Mouse (Mus musculus) gastrocnemius, postnatal 36 days (tissue): ENCODE results near the gene Pls1. TPM values are rescaled to one million over a fixed set of nuclear protein-coding genes. Genes with fewer than 3 reads are reported as not detected.

ENCODE experiments used
- DNase-seq, 2 experiments: peaks; one replicate each; pipeline ENCODE4 v3.0.0; 2022
- intact Hi-C: fragments of 180-260 bp; cut with DNase I; formaldehyde crosslinking; loops from one replicate; pipeline ENCODE4 v1.15.1; 2025
- total RNA-seq, 2 experiments: library from RNA; stranded (reverse); gene quantifications; 2 replicates each; pipeline ENCODE4 v1.2.3; 2021

Gene Pls1
- total RNA-seq, 2 experiments from 2014 or later = not detected

DNA sequence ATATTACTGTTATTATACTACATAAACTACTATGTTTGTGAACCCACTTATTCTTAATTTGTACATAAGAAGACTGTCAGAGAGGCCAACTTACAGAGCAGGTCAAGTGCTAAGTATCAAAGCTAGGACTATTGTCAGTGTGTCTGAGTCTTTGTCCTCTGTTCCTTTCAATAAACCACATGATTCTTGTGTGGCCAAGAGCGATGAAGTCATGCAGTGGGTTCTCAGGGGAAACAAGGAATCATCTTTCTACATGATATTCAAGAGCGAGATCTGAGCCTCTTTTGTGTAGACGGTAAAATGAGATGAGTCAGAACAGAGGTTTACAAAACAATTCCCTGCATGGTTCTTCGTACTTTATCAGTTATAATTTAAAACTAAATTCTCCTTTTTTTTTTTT, 35.5 kb downstream of the Pls1 start:
- DNase-seq = no peak
- intact Hi-C loops = no loop called here

DNA sequence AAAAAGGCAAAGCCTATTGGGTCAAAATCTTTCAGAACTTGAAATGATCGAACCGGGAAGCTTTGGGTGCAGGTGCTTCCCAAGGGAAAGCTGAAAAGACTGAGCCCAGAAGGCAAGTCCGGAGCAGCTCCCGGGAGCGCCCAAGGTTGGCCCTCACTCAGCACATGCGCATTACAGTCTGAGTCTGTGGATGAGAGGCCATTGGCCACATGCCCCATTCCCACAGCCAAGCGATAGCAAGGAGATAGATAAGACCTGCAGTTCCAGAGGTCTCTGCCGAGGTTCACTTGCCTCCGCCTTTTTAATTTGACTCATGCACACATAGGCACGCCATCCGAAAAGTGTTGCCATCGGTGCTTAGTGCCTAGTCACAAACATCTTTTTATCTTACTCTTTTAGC, 39.7 kb downstream of the Pls1 start:
- no peak for DNase-seq
- intact Hi-C loops = no loop called here

DNA sequence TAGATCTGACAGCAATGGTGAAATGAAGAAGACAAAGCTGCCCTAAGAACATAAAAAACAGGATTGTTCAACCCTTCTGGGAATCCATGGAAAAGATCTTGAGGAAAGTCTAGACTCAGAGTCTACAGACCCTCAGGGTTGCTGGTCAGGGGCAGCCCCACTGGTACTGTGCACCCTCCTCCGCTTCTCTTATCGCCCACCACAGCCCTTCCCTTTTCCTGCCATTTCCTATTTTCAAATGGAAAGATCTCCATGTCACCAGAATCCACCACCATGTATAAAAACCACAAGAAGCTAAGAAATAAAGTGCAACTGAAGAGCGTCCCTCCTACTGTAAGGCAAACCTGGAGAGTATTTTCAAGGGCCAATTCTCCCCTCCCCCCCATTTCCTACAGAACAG, 41.3 kb downstream of the Pls1 start:
- intact Hi-C loops = no loop called here
- no peak for DNase-seq

DNA sequence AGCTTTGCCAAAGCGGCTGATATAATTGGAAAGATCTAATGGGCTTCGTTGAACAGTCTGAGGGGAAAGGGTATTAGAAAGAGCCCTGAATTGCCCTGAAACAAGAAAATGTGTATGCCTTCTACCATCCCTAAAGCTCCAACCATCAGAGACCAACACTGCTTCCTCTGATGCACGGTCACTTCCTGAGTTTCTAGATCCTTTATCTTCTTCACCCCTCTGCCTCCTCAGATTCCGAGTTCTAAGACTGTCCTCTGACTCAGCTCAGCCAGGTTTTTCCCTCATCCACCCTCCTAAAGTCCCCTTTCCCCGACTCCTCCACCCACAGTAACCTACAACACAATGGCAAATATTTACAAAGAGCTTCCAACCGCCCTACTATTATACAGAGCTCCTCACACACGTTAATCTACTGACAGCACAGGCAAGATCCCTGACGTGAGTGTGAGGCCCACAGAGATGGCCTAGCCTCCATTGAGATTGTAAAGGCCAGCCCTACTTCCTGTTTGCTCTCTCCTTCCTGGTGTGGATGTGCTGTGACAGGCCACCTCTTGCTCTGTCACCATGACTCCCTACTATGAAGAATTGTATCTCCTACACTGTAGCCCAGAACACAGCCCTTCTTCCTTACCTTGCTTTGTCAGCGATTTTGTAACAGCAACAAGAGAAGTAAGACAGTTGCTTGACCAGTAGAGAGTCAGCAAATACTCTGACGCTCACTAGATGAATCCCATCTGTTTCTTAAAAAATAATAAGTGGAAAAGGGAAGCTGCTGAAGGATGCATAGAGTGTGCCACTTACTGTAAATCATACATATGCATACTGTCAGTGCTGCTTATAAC, 43.3 kb downstream of the Pls1 start:
- DNase-seq = no peak
- intact Hi-C loops = no loop called here

DNA sequence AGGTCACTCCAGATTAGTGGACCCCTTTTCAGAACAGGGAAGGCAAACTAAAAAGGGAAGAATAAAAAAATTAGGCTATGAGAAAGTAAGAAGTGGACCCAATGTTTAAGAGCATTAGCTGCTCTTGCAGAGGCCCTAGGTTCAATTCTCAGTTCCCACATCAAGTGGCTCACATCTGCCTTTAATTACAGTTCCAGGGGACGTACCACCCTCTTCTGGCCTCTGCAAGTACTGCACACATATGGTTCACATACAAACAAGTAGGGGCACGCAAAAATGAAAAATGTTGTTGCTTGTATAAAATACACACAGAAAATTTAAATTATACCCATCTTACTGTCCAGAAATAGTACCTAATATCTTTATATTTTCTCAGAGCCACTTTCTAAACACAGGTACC, 48.8 kb downstream of the Pls1 start:
- intact Hi-C loops = no loop called here
- no peak for DNase-seq

DNA sequence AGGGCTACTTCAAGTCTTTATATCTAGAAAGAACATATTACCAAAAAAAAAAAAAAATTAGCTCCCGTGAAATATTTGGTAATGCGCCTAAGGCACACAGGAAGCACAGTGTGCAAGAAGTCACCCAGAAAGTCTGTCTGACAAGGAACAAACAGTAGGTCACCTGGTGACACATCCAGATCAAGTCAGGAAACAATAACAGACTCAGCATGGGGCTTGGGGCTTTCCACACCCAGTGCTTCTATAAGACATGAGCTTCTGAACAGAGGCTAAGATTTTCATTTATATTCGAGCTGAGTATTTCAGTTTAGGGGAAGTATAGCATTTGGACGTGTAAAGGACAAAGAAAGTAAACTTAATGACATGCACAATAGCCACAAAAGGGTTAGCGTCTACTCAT, 49.3 kb downstream of the Pls1 start:
- intact Hi-C loops = no loop called here

DNA sequence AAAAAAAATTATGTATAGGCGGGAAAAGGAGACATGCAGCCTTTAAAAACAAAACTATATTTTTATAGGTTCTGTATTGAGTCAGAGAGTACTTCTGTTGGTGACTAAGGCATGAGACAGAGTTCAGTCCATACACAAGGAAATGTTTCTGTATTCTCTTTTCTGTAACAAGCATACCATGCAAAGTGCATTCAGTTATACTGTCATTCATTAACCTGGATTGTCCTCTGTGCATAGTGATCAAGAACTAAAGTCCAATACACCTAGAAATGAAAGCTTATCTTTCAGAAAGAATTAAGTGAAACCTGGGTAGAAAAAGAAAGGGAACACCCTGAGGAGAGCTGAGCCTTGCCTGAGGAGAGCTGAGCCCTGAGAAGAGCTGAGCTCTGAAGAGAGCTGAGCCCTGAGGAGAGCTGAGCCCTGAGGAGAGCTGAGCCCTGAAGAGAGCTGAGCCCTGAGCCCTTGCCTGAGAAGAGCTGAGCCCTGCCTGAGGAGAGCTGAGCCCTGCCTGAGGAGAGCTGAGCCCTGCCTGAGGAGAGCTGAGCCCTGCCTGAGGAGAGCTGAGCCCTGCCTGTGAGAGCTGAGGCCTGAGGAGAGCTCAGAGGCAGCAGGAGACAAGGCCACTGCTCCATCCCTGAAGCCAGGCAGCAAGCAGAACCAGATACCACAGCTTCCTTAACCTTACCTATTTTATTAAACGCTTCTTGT, 49.9 kb downstream of the Pls1 start:
- DNase-seq = no peak
- intact Hi-C loops = no loop called here

More for the DNA sequence above, 49.3 kb downstream of the Pls1 start:
- DNase-seq = no peak

DNA sequence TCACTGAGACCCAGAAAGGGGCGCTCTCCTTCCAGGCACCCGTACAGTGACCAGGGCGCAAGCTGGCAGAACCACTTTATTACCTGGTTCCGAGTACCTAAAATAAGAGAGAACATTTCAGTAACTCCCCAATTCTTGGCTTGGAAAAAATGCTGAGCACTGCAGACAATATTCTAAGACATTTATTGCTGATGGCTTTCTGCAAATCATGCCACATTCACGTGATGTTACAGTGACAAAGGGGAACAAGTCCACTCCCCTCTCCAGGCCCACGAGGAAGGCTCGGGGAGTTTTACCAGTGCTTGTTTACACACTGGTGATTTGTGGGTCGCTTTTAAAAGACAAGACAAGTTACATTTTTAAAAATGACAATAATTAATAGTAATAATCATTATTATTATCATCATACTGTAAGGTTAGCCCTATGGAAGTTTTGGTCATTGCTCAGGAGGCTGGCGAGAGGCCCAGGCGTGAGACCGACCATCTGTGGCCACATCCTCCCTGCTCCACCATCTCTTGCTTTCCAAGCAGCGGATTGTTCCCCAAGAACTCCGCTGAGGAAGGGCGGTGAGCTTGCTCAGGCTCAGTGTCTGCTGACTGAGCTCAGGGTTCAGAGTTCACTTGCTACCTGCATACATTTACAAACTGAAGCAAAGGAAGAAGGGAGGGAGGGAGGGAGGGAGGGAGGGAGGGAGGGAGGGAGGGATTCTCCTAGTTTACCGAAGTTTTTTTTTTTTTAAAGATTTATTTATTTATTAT, 50.9 kb downstream of the Pls1 start:
- no peak for DNase-seq
- intact Hi-C loops = no loop called here

DNA sequence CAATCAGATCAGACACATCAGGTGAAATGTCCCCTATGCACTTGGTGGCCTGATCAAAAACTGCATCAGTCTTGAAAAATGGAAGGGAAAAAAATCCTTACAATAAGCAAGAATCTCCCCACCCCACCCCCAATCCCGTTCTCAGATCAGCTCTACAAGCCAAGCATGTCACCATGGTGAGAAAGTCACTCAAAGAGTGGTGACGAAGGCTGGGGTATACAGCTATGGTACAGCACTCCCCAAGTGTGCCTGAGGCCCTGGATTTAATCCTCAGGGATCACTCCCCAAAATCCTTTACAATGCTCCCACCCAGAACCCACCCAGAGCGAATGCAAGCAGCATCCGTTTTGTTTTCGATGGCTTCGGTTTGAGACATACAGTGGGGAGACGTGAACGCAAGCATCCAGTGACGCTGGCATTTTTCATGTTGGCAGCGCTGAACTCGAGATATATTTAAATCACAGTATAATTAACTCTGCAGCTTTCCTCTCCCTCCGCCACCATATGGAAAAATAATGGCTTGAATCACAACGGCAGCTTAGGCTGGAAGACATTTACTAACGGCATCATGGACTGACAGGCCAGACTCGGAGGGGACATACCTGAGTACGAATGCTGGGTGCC, 60.1 kb downstream of the Pls1 start:
- intact Hi-C loops = no loop called here
- DNase-seq = no peak

DNA sequence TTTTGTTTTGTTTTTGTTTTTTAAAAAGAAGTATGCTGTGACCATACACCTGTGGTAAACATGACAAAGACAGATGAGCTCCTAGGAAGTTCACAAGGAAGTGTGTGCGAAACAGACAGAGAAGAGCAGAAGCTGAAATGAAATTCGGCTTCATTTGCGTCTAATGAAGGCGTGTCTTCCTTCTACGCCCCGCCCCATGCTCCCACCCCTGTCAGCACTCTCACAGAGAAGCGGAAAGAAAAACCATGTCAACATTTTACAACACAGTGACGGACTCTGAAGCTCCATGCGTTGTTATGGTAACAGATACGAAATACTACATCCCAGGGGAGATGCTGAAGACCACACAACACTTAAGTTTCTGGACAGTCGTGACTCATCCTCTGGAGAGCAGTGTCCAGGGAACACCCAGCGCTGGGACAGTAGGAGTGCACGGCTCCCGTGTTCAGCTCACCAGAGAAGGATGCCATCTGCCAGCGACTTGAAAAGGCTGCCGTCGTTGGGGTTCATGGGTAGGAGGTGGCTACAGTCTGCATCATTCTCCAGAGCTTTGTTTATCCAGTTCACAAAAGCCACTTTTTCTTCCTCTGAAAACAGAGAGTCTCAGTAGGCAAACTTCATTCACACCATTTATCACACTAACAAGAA, 61.3 kb downstream of the Pls1 start:
- intact Hi-C loops = no loop called here

DNA sequence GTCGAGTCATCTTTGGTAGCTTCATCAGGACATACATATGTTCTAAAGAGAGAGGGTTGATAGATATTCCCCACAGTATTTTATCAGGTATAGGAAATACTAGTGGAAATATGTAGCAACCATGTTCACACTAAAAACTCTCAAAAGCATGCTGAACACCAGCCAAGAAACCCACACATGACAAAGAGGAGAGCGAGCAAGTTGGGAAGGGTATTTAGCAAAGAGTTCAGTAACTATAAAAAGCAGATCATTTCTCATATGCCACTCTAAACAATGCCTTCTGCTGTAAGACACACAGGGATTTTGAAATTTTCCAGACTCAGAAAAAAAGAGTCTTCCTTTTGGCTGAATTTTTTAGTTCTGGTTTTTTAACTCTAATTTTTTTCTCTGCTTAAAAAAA, 73.4 kb downstream of the Pls1 start:
- no peak for DNase-seq
- intact Hi-C loops = no loop called here

More for the DNA sequence above, 61.3 kb downstream of the Pls1 start:
- DNase-seq = no peak

DNA sequence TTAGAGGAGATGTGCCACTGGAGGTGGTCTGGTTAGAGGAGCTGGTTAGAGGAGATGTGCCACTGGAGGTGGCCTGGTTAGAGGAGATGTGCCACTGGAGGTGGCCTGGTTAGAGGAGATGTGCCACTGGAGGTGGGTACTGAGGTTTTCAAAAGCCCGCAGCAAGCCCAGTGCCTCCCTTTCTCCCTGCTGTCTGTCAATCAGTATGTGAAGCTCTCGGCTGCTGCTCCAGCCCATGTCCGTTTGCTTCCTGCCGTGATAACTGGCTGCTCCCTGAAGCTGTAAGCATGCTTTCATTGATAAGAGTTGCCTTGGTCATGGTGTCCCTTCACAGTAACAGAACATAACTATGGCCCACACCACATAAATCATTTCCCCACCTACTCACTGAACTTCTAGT, 81.9 kb downstream of the Pls1 start:
- no peak for DNase-seq
- intact Hi-C loops = no loop called here

DNA sequence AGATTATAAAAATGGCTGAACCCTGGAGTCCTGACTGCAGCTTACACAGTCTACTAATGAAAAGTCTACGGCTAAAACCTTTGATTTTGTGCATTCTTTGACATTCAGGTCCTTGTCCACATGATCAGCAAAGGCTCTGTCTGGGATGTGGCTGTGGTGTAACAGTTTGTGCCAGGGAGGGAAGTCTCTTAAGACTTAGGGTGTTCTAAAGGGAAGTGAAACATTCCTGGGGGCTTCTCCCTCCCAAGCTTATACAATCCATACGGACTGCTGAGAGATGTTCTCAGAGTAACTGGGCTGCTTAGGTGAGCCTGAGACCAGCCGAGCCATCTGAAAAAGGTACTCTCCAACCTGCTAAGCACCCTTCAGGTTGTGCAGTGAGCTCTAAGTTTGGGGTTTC, 82.9 kb downstream of the Pls1 start:
- intact Hi-C loops = no loop called here
- DNase-seq = no peak

DNA sequence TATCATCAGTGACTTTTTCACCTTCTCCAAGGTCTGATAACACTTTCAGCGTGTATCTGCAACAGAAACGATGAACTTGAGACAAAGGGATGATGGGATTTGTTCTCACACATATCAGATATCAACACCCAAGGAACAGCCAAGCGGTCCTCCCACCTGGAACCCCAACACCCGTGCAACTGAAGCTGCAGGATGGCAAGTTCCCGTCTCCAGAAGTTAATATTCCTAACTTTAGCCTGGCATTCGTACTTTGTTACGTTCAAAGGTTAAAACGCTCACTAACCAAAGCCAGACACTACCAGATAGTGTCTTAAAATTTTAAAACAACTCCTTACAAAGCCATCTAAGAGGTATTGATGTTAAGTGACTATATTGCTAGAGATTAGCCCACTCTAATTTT, 83.7 kb downstream of the Pls1 start:
- intact Hi-C loops = no loop called here
- DNase-seq = no peak

DNA sequence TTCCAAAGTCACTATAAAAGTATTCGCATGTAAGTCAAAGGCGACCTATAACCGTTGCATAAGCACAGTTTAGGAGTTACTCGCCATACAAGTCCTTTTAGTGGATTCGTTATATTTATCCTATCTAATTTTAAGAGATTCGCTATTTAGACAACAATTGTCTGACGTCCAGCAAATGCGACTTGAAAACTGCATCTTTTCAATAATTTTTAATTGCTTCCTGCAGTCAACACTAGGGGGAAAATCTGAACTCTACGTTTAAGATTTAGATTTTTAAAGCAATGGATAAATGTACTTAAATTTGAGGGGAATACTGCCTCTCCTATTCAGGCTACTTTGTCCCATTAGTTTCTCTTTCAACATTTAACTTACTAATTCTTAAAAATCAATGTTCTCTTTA, 94.4 kb downstream of the Pls1 start:
- no peak for DNase-seq
- intact Hi-C loops = no loop called here

DNA sequence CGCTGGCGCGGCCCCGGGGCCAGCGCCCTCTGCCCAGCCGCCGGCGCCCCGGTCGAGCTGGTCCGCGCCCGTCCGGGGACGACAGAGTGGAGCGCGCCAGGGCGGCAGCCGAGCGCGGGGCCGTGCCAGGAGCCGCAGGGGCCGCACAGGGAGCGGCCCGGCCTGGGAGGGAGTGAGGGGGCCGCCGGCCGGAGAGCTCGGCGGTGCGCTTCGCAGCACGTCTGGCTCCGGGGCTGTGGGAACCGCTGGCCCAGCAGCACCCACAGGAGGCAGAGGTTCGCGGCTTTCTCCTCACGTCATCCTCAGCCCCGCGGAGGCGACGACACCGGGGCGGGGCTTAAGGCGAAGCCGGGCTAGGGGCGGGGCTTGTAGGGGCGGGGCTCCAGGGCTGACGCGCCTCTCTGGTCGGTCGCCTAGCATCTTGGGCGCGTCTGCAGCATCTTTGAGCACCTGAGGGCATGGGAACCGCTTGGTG, 95.0 kb downstream of the Pls1 start, which contains the start of gene Trpc1:
Gene Trpc1, minus strand, starts transcription at position 339 of the 475 bp plus-strand sequence.
- intact Hi-C loops = no loop called here
- DNase-seq = peak; percentile 52 to 57

DNA sequence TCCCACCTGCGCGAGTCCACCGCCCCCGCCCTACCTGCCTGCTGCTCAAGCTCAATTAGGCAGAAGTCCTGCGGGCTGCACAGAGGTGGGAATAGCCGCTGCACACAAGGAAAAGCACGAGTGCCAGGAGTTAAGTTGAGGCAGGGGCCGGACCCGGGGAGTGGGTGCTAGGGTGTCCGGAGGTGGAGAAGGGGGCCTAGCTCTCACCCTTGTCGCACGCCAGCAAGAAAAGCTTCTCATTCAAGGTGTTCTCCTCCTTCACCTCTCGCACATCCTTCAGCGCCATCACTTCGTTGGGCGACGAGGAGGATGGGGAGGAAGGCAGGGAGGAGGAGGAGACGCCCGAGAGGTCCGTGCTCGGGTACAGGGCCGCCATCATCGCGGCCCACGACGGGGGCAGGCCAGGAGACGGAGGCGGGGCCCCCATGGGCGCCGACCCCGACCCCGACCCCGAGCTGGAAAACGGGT, 95.6 kb downstream of the Pls1 start:
- peak in 1 of 2 experiments; percentile 11 for DNase-seq
- intact Hi-C loops = no loop called here

DNA sequence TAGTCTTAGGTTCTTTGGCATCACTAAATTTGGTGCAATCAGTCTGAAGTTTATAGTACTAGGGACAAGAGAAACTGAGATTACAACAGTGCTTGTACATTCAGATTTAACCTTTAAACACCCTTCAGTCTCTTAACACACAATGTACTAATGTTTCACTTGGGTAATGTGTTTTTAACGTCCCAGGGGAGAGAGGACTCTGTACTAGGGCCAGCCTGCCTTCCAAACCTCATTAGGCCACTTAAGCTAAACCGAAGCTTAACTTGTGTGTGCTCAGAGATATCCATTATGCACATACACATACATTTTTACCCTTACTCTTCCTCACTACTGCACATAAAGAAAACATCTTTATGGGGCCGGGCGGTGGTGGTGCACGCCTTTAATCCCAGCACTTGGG, 97.8 kb downstream of the Pls1 start:
- intact Hi-C loops = no loop called here
- no peak for DNase-seq

DNA sequence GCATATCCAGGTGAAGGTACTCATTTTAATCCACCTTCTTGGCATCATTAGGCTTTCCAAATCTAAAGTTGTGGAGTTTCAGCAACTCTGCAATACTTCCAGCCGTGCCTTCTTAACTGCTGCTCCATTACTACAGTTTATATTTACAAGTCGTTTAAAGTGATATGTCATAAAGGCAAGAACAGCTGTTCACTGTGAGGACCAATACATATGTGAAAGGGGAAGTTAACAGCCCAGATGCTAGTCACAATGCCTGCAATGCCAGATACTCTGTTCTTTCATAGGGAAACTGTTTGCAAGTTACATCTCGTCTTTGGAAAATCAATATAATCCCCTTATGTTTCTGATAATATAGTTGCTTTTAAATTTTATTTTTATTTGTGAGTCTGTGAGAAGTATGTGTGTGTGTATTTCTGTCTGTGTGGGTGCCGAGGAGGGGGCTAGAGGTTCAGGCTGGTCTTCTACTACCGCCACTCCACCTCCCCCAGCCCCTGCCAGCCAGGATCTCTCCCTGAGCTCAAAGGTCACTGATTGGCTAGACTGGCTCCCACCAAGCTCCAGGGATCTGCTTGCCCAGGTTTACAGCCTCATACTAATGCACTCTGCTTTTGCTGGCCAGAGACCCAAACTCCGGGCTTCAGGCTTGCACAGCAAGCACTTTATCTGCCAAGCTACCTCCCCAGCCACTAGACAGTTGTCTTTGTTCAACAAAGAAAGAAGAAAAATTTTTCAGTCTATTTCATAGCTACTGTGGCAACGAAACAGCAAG, 100.1 kb downstream of the Pls1 start:
- intact Hi-C loops = no loop called here
- DNase-seq = no peak
